Mouse (Mus musculus) kidney, embryonic 14.5 days (tissue): Measurements from ENCODE around the gene Rbpjl. TPM values are rescaled to one million over a fixed set of nuclear protein-coding genes. Genes with fewer than 3 reads are reported as not detected.
A peak's percentile ranks its signal among the peaks of the same experiment; 100 is the strongest.

Source experiments
- ATAC-seq: fragments of 200-750 bp; cut with Nextera tagmentation; 2 replicates; pipeline ENCODE4 v1.8.0; 2017; ENCODE audit warnings: moderate number of reproducible peaks, mild to moderate bottlenecking, moderate TSS enrichment, moderate library complexity; ENCODE audit not compliant: low FRiP score, low TSS enrichment
- H3K27ac ChIP-seq: fragments of 300-500 bp; sonication (generic); 2 replicates; pipeline ENCODE4 v1.5.1; 2014; ENCODE audit warnings: low read depth, mild to moderate bottlenecking, low read length, moderate library complexity, mixed read lengths
- H3K27me3 ChIP-seq: fragments of 300-500 bp; sonication (generic); 2 replicates; pipeline ENCODE4 v1.6.1; 2014; ENCODE audit warnings: mild to moderate bottlenecking, low read length; ENCODE audit not compliant: control insufficient read depth, insufficient read depth
- H3K36me3 ChIP-seq: fragments of 300-500 bp; sonication (generic); 2 replicates; pipeline ENCODE4 v1.6.1; 2014; ENCODE audit warnings: low read length, mixed read lengths; ENCODE audit not compliant: control insufficient read depth, insufficient read depth
- H3K4me1 ChIP-seq: fragments of 300-500 bp; sonication (generic); 2 replicates; pipeline ENCODE4 v1.6.1; 2014; ENCODE audit warnings: low read length, mixed read lengths; ENCODE audit not compliant: control insufficient read depth, insufficient read depth
- H3K4me2 ChIP-seq: fragments of 300-500 bp; sonication (generic); replicated peaks from 2 replicates; pipeline ENCODE4 v1.6.1; 2014; ENCODE audit warnings: low read depth, mild to moderate bottlenecking, low read length
- H3K4me3 ChIP-seq: fragments of 300-500 bp; sonication (generic); 2 replicates; pipeline ENCODE4 v1.5.1; 2014; ENCODE audit warnings: mild to moderate bottlenecking, low read length
- H3K9ac ChIP-seq: fragments of 300-500 bp; sonication (generic); 2 replicates; pipeline ENCODE4 v1.6.1; 2014; ENCODE audit warnings: low read depth, mild to moderate bottlenecking, low read length, moderate library complexity
- H3K9me3 ChIP-seq: fragments of 300-500 bp; sonication (generic); 2 replicates; pipeline ENCODE4 v1.6.1; 2016; ENCODE audit warnings: low read length; ENCODE audit not compliant: control insufficient read depth
- WGBS: fragments of 180-500 bp; shearing (Covaris S2); extraction: QIAGEN DNeasy Blood & Tissue Kit; methylation state at CpG from one replicate; pipeline ENCODE4 v1.1.7; 2014; 5-methylcytosine and 5-hydroxymethylcytosine counted together
- polyA plus RNA-seq: library from polyadenylated mRNA; unstranded; fragments of >200 nt; fragmentation: Nextera tagmentation; extraction: Ambion mirVana; gene quantifications from 2 replicates; pipeline ENCODE4 v1.2.1, GENCODE M21; 2014

Gene Rbpjl
- polyA plus RNA-seq, 1 experiment from 2014 or later, result not detected

GRCm38 (mm10) chr2:164405060-164405459 is 2.1 kb downstream of the Rbpjl start, which contains the start of gene Matn4:
Gene Matn4 (minus strand): TSS chr2:164405160.
- Histone ChIP-seq H3K4me3 (peak within 1 kb of the TSS; percentile 40), H3K9me3 (no peaks in the 10 kb centered on the region), H3K9ac (peak within 1 kb of the TSS; percentile 47; the same call in 1 of the 2 replicates), H3K4me1 (peaks cover 19% of the 10 kb centered on the region; the same call in 1 of the 2 replicates), H3K27ac (no peak within 1 kb of the TSS), H3K4me2 (peak within 1 kb of the TSS; percentile 69), H3K36me3 (no peaks in the 10 kb centered on the region), H3K27me3 (peaks cover 97% of the 10 kb centered on the region)
- 6% methylated on average over 9 of the region's 9 CpGs for WGBS
- no peak for ATAC-seq

GRCm38 (mm10) chr2:164405519-164405918 is 2.6 kb downstream of the Rbpjl start:
- 39% methylated on average over 5 of the region's 5 CpGs for WGBS
- H3K4me1 ChIP-seq, result peaks cover 17% of the 10 kb centered on the region; the same call in 1 of the 2 replicates
- no peak overlapping the region for H3K9ac ChIP-seq
- H3K9me3 ChIP-seq, result no peaks in the 10 kb centered on the region
- ATAC-seq, result no peak
- H3K4me3 ChIP-seq, result no peak overlapping the region
- H3K27ac ChIP-seq, result no peak overlapping the region
- no peaks in the 10 kb centered on the region for H3K36me3 ChIP-seq
- no peak overlapping the region for H3K4me2 ChIP-seq
- H3K27me3 ChIP-seq, result peaks cover 97% of the 10 kb centered on the region

GRCm38 (mm10) chr2:164407708-164408107 is 4.8 kb downstream of the Rbpjl start:
- 2% methylated on average over 22 of the region's 22 CpGs for WGBS
- Histone ChIP-seq H3K9me3 (no peaks in the 10 kb centered on the region), H3K27me3 (peaks cover 80% of the 10 kb centered on the region)

GRCm38 (mm10) chr2:164414167-164414566 is 11.2 kb downstream of the Rbpjl start:
- no peaks in the 10 kb centered on the region for H3K36me3 ChIP-seq
- H3K27me3 ChIP-seq, result peaks cover 24% of the 10 kb centered on the region
- ATAC-seq, result 0 out of 2 replicates have a peak, but pooled peaks have one; percentile 36
- 20% methylated on average over 28 of the region's 28 CpGs for WGBS
- H3K9me3 ChIP-seq, result no peaks in the 10 kb centered on the region
- H3K4me2 ChIP-seq, result peak overlapping the region; percentile 37
- no peak overlapping the region for H3K27ac ChIP-seq
- peak overlapping the region; percentile 17; the same call in 1 of the 2 replicates for H3K4me3 ChIP-seq
- H3K4me1 ChIP-seq, result peaks cover 9% of the 10 kb centered on the region
- H3K9ac ChIP-seq, result peak overlapping the region; percentile 40

More at GRCm38 (mm10) chr2:164407708-164408107, 4.8 kb downstream of the Rbpjl start:
- Histone ChIP-seq H3K27ac (no peak overlapping the region), H3K9ac (no peak overlapping the region), H3K4me2 (0 out of 2 replicates have a peak overlapping the region, but pooled peaks have one; percentile 2), H3K4me3 (no peak overlapping the region), H3K36me3 (no peaks in the 10 kb centered on the region), H3K4me1 (peaks cover 14% of the 10 kb centered on the region; the same call in 1 of the 2 replicates)
- ATAC-seq, result peak; percentile 34; the same call in 1 of the 2 replicates

- Histone ChIP-seq H3K27me3 (peaks cover 20% of the 10 kb centered on the region), H3K4me1 (peaks cover 13% of the 10 kb centered on the region), H3K4me2 (peak overlapping the region; percentile 37), H3K9ac (peak overlapping the region; percentile 40), H3K4me3 (peak overlapping the region; percentile 17; the same call in 1 of the 2 replicates), H3K9me3 (no peaks in the 10 kb centered on the region), H3K27ac (no peak overlapping the region), H3K36me3 (no peaks in the 10 kb centered on the region)
- ATAC-seq, result no peak
- 60% methylated on average over 10 of the region's 10 CpGs for WGBS
These were observed 11.6 kb downstream of the Rbpjl start for GRCm38 (mm10) chr2:164414581-164414980.

- Histone ChIP-seq H3K9ac (no peak overlapping the region), H3K36me3 (no peaks in the 10 kb centered on the region), H3K27ac (no peak overlapping the region), H3K4me2 (no peak overlapping the region), H3K4me3 (no peak overlapping the region), H3K4me1 (peaks cover 15% of the 10 kb centered on the region), H3K27me3 (peaks cover 6% of the 10 kb centered on the region; the same call in 1 of the 2 replicates), H3K9me3 (no peaks in the 10 kb centered on the region)
- 3% methylated on average over 2 of the region's 2 CpGs for WGBS
- no peak for ATAC-seq
These were observed 14.3 kb downstream of the Rbpjl start for GRCm38 (mm10) chr2:164417198-164417597.

GRCm38 (mm10) chr2:164418308-164418875 is 15.5 kb downstream of the Rbpjl start:
- Histone ChIP-seq H3K27ac (peak overlapping the region; percentile 8; the same call in 1 of the 2 replicates), H3K9ac (no peak overlapping the region), H3K9me3 (no peaks in the 10 kb centered on the region), H3K36me3 (no peaks in the 10 kb centered on the region), H3K4me3 (no peak overlapping the region), H3K4me2 (no peak overlapping the region), H3K4me1 (peaks cover 15% of the 10 kb centered on the region), H3K27me3 (peaks cover 6% of the 10 kb centered on the region; the same call in 1 of the 2 replicates)
- 37% methylated on average over 3 of the region's 3 CpGs for WGBS
- ATAC-seq, result no peak

- peaks cover 6% of the 10 kb centered on the region; the same call in 1 of the 2 replicates for H3K36me3 ChIP-seq
- WGBS, result 0% methylated on average over 3 of the region's 3 CpGs
- 0 out of 2 replicates have a peak overlapping the region, but pooled peaks have one; percentile 11 for H3K27ac ChIP-seq
- H3K4me2 ChIP-seq, result no peak overlapping the region
- peaks cover 15% of the 10 kb centered on the region for H3K4me1 ChIP-seq
- H3K27me3 ChIP-seq, result peaks cover 1% of the 10 kb centered on the region; the same call in 1 of the 2 replicates
- H3K9me3 ChIP-seq, result no peaks in the 10 kb centered on the region
- no peak overlapping the region for H3K9ac ChIP-seq
- no peak overlapping the region for H3K4me3 ChIP-seq
- 0 out of 2 replicates have a peak, but pooled peaks have one; percentile 70 for ATAC-seq
These were observed 16.5 kb downstream of the Rbpjl start for GRCm38 (mm10) chr2:164419489-164419888.

GRCm38 (mm10) chr2:164421306-164421705 is 18.4 kb downstream of the Rbpjl start:
- no peak overlapping the region for H3K27ac ChIP-seq
- H3K36me3 ChIP-seq, result peaks cover 11% of the 10 kb centered on the region; the same call in 1 of the 2 replicates
- H3K9ac ChIP-seq, result no peak overlapping the region
- no peaks in the 10 kb centered on the region for H3K27me3 ChIP-seq
- H3K4me1 ChIP-seq, result peaks cover 15% of the 10 kb centered on the region
- H3K4me2 ChIP-seq, result no peak overlapping the region
- no peaks in the 10 kb centered on the region for H3K9me3 ChIP-seq
- 91% methylated on average over 7 of the region's 7 CpGs for WGBS
- no peak overlapping the region for H3K4me3 ChIP-seq
- ATAC-seq, result no peak
